Mouse (Mus musculus) lung, postnatal 4 days (tissue): Measurements from ENCODE around the gene Kcnk5.

Experiments used
- DNase-seq, 2 experiments: peaks; one replicate each; pipeline ENCODE4 v3.0.0; 2021

The Kcnk5 gene

GRCm38 (mm10) chr14:20162686-20163085 is 18.9 kb downstream of the Kcnk5 start:
- no peak for DNase-seq

GRCm38 (mm10) chr14:20158727-20159681 is 22.6 kb downstream of the Kcnk5 start:
- peak; percentile 26 to 58 for DNase-seq

- DNase-seq = no peak
Measured at GRCm38 (mm10) chr14:20157595-20157994, 24.0 kb downstream of the Kcnk5 start.

- no peak for DNase-seq
Measured at GRCm38 (mm10) chr14:20155718-20156117, 25.9 kb downstream of the Kcnk5 start.

GRCm38 (mm10) chr14:20154937-20155336 is 26.7 kb downstream of the Kcnk5 start:
- DNase-seq = no peak

- no peak for DNase-seq
Measured at GRCm38 (mm10) chr14:20154245-20154644, 27.4 kb downstream of the Kcnk5 start.

- no peak for DNase-seq
Measured at GRCm38 (mm10) chr14:20149127-20150080, 32.2 kb downstream of the Kcnk5 start.

GRCm38 (mm10) chr14:20148514-20148913 is 33.1 kb downstream of the Kcnk5 start:
- DNase-seq = no peak

GRCm38 (mm10) chr14:20147854-20148253 is 33.8 kb downstream of the Kcnk5 start:
- DNase-seq = no peak

- peak in 1 of 2 experiments; percentile 17 for DNase-seq
Measured at GRCm38 (mm10) chr14:20144093-20144492, 37.5 kb downstream of the Kcnk5 start.

GRCm38 (mm10) chr14:20138484-20139355 is 42.9 kb downstream of the Kcnk5 start, which contains the start of gene Saysd1:
Saysd1 (minus strand) TSS chr14:20138534.
- DNase-seq = peak in 1 of 2 experiments; percentile 12

GRCm38 (mm10) chr14:20134965-20135671 is 46.5 kb downstream of the Kcnk5 start:
- DNase-seq = no peak

- DNase-seq = no peak
Measured at GRCm38 (mm10) chr14:20128162-20128561, 53.4 kb downstream of the Kcnk5 start.

GRCm38 (mm10) chr14:20127406-20128087 is 54.1 kb downstream of the Kcnk5 start:
- no peak for DNase-seq

- peak in 1 of 2 experiments; percentile 30 for DNase-seq
Measured at GRCm38 (mm10) chr14:20120868-20121267, 60.7 kb downstream of the Kcnk5 start.

GRCm38 (mm10) chr14:20120012-20120411 is 61.6 kb downstream of the Kcnk5 start:
- DNase-seq = no peak

GRCm38 (mm10) chr14:20116149-20116605 is 65.4 kb downstream of the Kcnk5 start:
- peak; percentile 44 to 72 for DNase-seq

GRCm38 (mm10) chr14:20114951-20115350 is 66.7 kb downstream of the Kcnk5 start:
- no peak for DNase-seq

- DNase-seq = peak; percentile 85 to 89
Measured at GRCm38 (mm10) chr14:20113964-20114363, 67.6 kb downstream of the Kcnk5 start.

- DNase-seq = no peak
Measured at GRCm38 (mm10) chr14:20113189-20113961, 68.2 kb downstream of the Kcnk5 start.
